Mouse (Mus musculus) kidney, postnatal 0 days (tissue): ENCODE measurements around the gene Pde6c. TPM values are rescaled to one million over a fixed set of nuclear protein-coding genes. Genes with fewer than 3 reads are reported as not detected.
A peak's percentile ranks its signal among the peaks of the same experiment; 100 is the strongest.

Source experiments
- ATAC-seq: fragments of 200-750 bp; cut with Nextera tagmentation; replicated peaks from 2 replicates; pipeline ENCODE4 v1.8.0; 2017; ENCODE audit warnings: low read depth, moderate number of reproducible peaks, moderate TSS enrichment, moderate library complexity; ENCODE audit not compliant: low FRiP score
- DNase-seq: peaks from one replicate; pipeline ENCODE4 v3.0.0-alpha.2; 2016; ENCODE audit warnings: low spot score
- H3K27ac ChIP-seq: fragments of 300-500 bp; sonication (generic); 2 replicates; pipeline ENCODE4 v1.5.1; 2014; ENCODE audit warnings: mild to moderate bottlenecking
- H3K27me3 ChIP-seq: fragments of 300-500 bp; sonication (generic); 2 replicates; pipeline ENCODE4 v1.6.1; 2014; ENCODE audit warnings: low read length, mixed read lengths; ENCODE audit not compliant: insufficient read depth
- H3K36me3 ChIP-seq: fragments of 300-500 bp; sonication (generic); 2 replicates; pipeline ENCODE4 v1.6.1; 2014; ENCODE audit warnings: low read length, mixed read lengths; ENCODE audit not compliant: insufficient read depth
- H3K4me1 ChIP-seq: fragments of 300-500 bp; sonication (generic); replicated peaks from 2 replicates; pipeline ENCODE4 v1.6.1; 2014; ENCODE audit warnings: antibody characterized with exemption, low read length, mixed read lengths; ENCODE audit not compliant: insufficient read depth
- H3K4me2 ChIP-seq: fragments of 300-500 bp; sonication (generic); 2 replicates; pipeline ENCODE4 v1.6.1; 2014; ENCODE audit warnings: mild to moderate bottlenecking, low read length, moderate library complexity, mixed read lengths
- H3K4me3 ChIP-seq: fragments of 300-500 bp; sonication (generic); replicated peaks from 2 replicates; pipeline ENCODE4 v1.5.1; 2014; ENCODE audit warnings: low read depth, low read length
- H3K9ac ChIP-seq: fragments of 300-500 bp; sonication (generic); 2 replicates; pipeline ENCODE4 v1.6.1; 2014; ENCODE audit warnings: low read depth, low read length
- H3K9me3 ChIP-seq: fragments of 300-500 bp; sonication (generic); replicated peaks from 2 replicates; pipeline ENCODE4 v1.6.1; 2016; ENCODE audit warnings: low read length, inconsistent platforms, mixed read lengths
- CTCF ChIP-seq: IDR thresholded peaks from 2 replicates; pipeline ENCODE4 v1.5.1; 2016; ENCODE audit warnings: antibody characterized with exemption, low read depth, mild to moderate bottlenecking, moderate library complexity
- WGBS: fragments of 180-500 bp; shearing (Covaris S2); extraction: QIAGEN DNeasy Blood & Tissue Kit; methylation state at CpG from one replicate; pipeline ENCODE4 v1.1.7; 2014; 5-methylcytosine and 5-hydroxymethylcytosine counted together
- polyA plus RNA-seq: library from polyadenylated mRNA; unstranded; fragments of >200 nt; fragmentation: Nextera tagmentation; extraction: Ambion mirVana; gene quantifications from 2 replicates; pipeline ENCODE4 v1.2.1, GENCODE M21; 2015

The Pde6c gene
- polyA plus RNA-seq, 1 experiment from 2014 or later, result 0.16 TPM

GRCm38 (mm10) chr19:38096231-38096630, 36.4 kb upstream of the Pde6c start:
- ATAC-seq, result peak; percentile 43; the same call in 1 of the 2 replicates
- Histone ChIP-seq H3K27ac (no peak overlapping the region), H3K9me3 (no peaks in the 10 kb centered on the region), H3K4me1 (peaks cover 9% of the 10 kb centered on the region; the same call in 1 of the 2 replicates), H3K36me3 (no peaks in the 10 kb centered on the region), H3K4me2 (peak overlapping the region; percentile 54; the same call in 1 of the 2 replicates), H3K4me3 (no peak overlapping the region), H3K9ac (no peak overlapping the region), H3K27me3 (peaks cover 21% of the 10 kb centered on the region)
- no peak for TF ChIP-seq CTCF
- DNase-seq, result peak; percentile 17
- WGBS, result 12% methylated on average over 4 of the region's 4 CpGs

- ATAC-seq (peak; percentile 63; the same call in 1 of the 2 replicates), DNase-seq (peak; percentile 12)
- no peaks in the 10 kb centered on the region for H3K9me3 ChIP-seq
- peaks cover 21% of the 10 kb centered on the region for H3K27me3 ChIP-seq
- H3K4me3 ChIP-seq, result peak within 1 kb of the TSS; percentile 22
- TF ChIP-seq CTCF, result no peak
- peaks cover 9% of the 10 kb centered on the region; the same call in 1 of the 2 replicates for H3K4me1 ChIP-seq
- H3K27ac ChIP-seq, result no peak within 1 kb of the TSS
- H3K9ac ChIP-seq, result no peak within 1 kb of the TSS
- H3K36me3 ChIP-seq, result no peaks in the 10 kb centered on the region
- WGBS, result under 1% methylated on average over 76 of the region's 77 CpGs
- peak within 1 kb of the TSS; percentile 54 for H3K4me2 ChIP-seq
Measured at GRCm38 (mm10) chr19:38096858-38097758, 35.5 kb upstream of the Pde6c start, which contains the start of gene Ffar4. Ffar4 (plus strand) TSS chr19:38097071.

- Histone ChIP-seq H3K4me2 (no peak overlapping the region), H3K27ac (no peak overlapping the region), H3K27me3 (no peaks in the 10 kb centered on the region), H3K9me3 (no peaks in the 10 kb centered on the region), H3K4me3 (no peak overlapping the region), H3K9ac (no peak overlapping the region), H3K36me3 (no peaks in the 10 kb centered on the region), H3K4me1 (no peaks in the 10 kb centered on the region)
- DNase-seq (no peak), ATAC-seq (no peak)
- 91% methylated on average over 4 of the region's 4 CpGs for WGBS
- TF ChIP-seq CTCF, result no peak
Measured at GRCm38 (mm10) chr19:38107871-38108270, 24.7 kb upstream of the Pde6c start.

GRCm38 (mm10) chr19:38109506-38110242, 22.9 kb upstream of the Pde6c start:
- Histone ChIP-seq H3K4me3 (no peak overlapping the region), H3K27ac (no peak overlapping the region), H3K9ac (no peak overlapping the region), H3K9me3 (no peaks in the 10 kb centered on the region), H3K27me3 (no peaks in the 10 kb centered on the region), H3K36me3 (no peaks in the 10 kb centered on the region), H3K4me2 (no peak overlapping the region), H3K4me1 (no peaks in the 10 kb centered on the region)
- ATAC-seq, result no peak
- WGBS, result 93% methylated on average over 15 of the region's 15 CpGs
- no peak for TF ChIP-seq CTCF
- no peak for DNase-seq

GRCm38 (mm10) chr19:38111056-38111455, 21.5 kb upstream of the Pde6c start:
- Histone ChIP-seq H3K27me3 (no peaks in the 10 kb centered on the region), H3K4me2 (no peak overlapping the region), H3K9me3 (no peaks in the 10 kb centered on the region), H3K9ac (no peak overlapping the region), H3K36me3 (no peaks in the 10 kb centered on the region), H3K4me3 (no peak overlapping the region), H3K4me1 (no peaks in the 10 kb centered on the region), H3K27ac (no peak overlapping the region)
- TF ChIP-seq CTCF, result no peak
- no peak for ATAC-seq
- DNase-seq, result no peak
- 82% methylated on average over 8 of the region's 8 CpGs for WGBS

GRCm38 (mm10) chr19:38112575-38112974, 20.0 kb upstream of the Pde6c start:
- H3K27ac ChIP-seq, result no peak overlapping the region
- no peaks in the 10 kb centered on the region for H3K4me1 ChIP-seq
- no peak for DNase-seq
- WGBS, result 54% methylated on average over 4 of the region's 4 CpGs
- H3K9me3 ChIP-seq, result no peaks in the 10 kb centered on the region
- H3K4me2 ChIP-seq, result no peak overlapping the region
- no peak overlapping the region for H3K4me3 ChIP-seq
- ATAC-seq, result no peak
- H3K27me3 ChIP-seq, result no peaks in the 10 kb centered on the region
- TF ChIP-seq CTCF, result no peak
- no peak overlapping the region for H3K9ac ChIP-seq
- no peaks in the 10 kb centered on the region for H3K36me3 ChIP-seq
